Mouse (Mus musculus) urinary bladder, postnatal 14 days (tissue): ENCODE data around the gene Tgfbr1.
"Not testable (repeated sequence)": the region's sequence is repeated elsewhere in the genome, so short reads cannot be mapped to it uniquely, and the experiment has no call there.

ENCODE experiments used
- DNase-seq: peaks from one replicate; pipeline ENCODE4 v3.0.0; 2021; ENCODE audit warnings: low spot score

The Tgfbr1 gene

DNA sequence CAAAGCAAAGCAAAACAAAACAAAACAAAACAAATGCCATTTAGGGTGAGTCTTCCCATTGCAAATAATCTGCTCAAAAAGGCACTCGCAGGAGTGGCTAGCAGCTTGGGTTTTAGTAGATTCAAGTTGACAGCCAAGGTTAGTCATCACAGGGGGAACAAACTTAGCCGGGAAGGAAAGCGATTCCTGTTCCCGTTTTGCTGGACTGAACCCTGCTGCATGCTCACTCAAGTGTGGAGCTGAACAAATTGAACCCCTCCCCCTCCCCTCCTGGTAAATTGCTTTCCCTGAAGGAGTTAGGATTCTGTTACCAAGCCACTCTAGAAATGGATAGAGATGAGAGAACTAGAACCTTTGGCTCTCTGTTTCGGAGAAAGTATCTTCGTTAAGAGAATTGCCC is 3.3 kb upstream of the Tgfbr1 start:
- DNase-seq = peak; percentile 21

DNA sequence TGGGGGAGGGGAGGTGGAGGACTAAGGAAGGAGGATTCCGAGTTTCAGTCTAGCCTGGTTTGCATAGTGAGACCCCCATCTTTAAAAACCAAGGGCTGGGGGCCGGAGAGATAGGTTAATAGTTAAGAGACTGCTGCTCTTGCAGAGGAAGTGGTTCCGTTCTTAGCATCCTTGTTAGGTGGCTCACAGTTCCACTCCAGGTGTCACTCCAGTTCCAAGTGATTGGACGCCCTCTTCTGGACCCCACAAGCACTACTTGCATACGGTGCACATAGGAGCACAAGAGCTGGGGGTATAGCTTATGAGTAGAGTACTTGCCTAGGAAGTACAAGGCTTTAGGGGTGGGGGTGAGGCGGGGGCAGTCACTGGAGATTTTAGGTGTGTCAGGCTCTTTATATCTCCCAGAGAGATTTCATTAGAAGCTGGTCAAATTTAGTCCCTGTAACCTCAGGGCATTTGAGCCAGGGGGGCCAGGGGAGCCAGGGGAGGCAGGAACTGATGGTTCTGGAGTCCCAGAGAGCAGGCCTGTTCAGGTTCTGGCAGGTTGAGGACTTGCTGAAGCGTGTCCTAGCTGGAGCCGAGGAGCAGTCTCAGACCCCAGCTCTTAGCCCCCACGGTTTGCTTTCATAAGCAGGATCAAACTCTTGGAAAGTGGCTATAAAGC is 1.5 kb upstream of the Tgfbr1 start:
- peak; percentile 63 for DNase-seq

DNA sequence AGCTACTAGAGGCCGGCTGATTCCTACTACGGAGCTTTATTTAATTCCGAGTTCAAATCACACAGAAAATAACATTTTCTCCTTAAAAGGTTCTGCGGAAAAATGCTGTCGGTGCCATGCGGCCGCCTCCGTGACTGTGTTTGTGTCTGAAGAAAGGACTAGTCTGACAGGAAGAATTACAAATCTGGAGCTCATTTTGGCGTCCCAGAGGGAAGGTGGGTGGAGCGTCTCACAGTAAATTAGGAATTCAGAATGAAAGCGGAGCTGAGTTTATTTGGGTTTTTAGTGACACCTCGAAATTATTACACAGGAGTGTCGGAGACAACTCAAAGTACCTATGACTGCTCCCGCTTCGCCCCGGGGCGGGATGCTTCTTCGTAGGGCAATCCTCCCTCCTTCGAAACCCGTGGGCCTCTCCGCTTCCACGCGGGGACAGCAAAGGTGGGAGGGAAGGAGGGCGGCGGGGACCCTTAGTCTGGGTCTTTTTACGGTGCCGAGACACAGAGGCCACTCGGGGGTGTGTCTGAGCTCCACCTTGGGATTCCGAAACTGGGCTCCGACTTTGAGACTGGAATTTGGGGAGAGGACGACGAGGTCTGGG is 861 bp upstream of the Tgfbr1 start:
- peak; percentile 67 for DNase-seq

DNA sequence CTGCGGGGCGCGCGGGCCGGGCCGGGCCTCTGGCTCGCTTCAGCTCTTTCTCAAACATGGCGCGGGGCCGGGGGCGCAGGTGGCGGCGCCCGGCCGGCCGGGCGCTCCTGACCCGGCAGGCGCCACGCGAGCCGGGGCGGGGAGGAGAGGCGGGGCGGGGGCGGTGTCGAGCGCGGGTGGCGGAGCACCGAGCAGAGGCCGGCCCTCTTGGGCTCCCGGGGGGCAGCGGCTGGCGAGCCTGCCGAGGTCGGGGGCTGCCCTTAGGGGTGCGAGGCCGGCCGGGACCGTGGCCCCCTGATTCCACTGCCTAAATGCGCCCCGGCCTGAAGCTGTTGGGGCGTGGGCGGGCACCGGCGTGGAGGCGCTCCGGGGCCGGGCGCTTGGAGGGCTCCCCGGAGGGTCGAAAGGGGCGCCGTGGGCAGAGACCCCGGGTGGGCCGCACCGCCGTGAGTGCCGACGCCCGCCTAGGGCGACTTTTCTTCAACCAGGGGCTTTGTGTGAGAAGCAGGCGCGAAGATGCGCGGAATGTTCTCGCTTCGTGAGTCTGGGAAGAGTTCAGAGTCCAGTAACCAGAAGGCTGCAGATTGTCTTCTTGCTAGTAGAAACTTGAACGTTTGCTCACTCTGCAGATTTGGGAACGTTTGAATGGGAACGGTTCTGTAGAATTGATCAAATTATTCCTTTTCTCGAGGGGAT is 542 bp downstream of the Tgfbr1 start:
- DNase-seq = peak; percentile 70

DNA sequence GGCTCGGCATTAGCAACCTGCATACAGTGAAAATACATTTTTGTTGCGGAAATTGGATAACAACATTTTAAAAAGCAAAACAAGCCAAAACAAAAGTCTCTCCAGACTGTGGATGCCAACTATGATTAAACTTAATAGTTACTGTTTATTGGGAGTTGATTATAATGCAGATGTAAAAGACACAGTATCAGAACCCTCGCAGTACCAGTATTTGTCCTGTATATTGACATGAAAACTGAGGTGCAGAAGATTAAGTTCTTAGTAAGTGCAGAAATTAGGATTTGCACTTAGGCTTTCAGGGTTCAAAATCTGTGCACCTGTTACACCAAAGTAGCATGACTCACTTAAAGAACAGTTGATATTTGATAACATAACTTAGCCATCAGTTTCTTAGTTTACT is 1.3 kb downstream of the Tgfbr1 start:
- DNase-seq = no peak

DNA sequence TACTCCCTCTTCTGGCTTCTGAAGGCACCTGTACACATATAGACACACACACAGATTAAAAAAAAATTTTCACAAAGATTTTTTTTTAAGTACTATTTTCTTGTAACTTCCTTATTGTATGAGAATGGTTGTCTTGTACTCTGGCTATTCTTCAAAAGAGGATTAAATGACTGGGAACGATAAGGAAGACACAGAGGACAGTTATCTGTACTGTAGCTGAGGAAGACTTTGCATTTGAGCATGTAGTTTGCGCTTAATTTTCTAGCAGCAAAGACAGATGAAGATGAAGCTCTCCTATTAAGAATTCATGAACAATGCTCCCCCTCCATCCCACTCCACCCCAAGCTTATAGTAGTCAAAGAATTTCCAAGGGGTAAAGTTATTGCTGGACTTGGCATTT is 9.6 kb downstream of the Tgfbr1 start:
- DNase-seq = no peak

DNA sequence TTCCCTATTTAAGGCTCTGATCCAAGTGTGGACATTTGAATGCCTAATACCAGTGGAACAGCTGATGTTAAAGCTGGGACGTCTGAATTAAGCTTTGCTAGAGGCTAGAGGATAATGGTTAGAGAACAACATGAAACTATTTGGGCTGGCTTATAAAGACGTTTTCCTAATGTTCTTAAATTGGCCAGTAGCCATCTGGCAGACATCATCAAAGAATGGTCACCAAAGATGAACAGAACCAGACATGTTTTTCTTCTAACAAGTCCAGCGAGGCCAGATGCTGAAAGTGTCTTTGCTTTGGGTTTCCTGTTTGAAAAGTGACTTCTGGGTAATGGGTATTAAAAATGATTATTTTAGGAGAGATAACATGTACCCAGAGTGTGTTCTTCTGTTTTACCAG is 10.1 kb downstream of the Tgfbr1 start:
- DNase-seq = no peak

DNA sequence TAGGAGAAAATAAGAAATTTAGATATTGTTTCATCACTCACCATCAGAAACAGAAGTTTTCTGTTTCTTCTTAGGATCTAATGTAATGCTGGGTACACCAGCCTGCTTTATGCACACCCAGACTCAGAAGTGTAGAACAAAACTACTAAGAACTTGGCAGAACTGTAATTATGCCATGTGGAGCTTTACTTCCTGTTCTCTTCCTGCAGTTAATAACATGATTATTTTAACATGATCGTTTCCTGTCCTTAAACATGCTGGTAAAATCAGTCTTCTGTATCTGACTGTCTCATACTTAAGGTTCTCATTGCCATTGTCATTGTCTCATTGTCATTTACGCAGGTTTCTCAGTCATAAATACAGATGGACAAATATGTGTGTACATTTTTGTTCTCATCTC is 15.7 kb downstream of the Tgfbr1 start:
- DNase-seq = no peak

DNA sequence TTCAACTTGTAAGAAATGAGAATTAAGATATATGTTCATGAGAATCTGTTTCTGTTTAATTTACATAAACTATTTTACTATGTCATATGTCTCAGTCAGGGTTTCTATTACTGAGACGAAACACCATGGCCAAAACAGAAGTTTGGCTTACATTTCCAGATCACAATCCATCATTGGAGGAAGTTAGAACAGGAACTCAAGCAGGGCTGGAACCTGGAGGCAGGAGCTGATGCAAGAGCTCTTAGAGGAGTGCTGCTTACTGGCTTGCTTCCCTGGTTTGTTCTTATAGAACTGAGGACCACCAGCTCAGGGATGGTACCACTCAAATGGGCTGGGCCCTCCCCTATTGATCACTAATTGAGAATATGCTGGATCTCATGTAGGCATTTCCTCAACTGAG is 25.7 kb downstream of the Tgfbr1 start:
- no peak for DNase-seq

DNA sequence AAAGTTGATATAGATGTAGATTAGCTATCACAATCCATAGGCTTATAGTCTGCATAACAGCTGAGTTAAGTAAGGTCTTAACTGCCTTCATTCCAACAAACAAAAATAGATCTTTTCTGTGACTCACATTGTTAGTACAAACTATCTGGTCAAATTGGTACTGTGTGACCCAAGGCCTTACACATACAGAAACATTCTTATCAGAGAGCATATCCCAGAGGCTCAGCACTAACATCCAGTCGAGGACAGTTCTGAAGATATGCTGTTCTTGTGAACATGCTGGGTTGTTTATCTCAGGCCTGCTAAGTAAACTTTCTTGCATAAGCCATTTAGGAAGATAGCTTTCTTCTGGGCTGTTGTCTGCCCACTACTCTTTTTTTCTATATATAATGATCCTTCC is 29.4 kb downstream of the Tgfbr1 start:
- no peak for DNase-seq

DNA sequence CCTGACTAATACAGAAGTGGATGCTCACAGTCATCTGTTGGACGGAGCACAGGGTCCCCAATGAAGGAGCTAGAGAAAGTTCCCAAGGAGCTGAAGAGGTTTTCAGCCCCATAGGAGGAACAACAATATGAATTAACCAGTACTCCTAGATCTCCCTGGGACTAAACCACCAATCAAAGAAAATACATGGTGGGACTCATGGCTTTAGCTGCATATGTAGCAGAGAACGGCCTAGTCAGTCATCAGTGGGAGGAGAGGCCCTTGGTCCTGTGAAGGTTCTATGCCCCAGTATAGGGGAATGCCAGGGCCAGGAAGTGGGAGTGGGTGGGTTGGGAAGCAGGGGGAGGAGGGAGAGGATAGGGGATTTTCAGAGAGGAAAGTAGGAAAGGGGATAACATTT is 38.9 kb downstream of the Tgfbr1 start:
- DNase-seq = not testable (repeated sequence)

DNA sequence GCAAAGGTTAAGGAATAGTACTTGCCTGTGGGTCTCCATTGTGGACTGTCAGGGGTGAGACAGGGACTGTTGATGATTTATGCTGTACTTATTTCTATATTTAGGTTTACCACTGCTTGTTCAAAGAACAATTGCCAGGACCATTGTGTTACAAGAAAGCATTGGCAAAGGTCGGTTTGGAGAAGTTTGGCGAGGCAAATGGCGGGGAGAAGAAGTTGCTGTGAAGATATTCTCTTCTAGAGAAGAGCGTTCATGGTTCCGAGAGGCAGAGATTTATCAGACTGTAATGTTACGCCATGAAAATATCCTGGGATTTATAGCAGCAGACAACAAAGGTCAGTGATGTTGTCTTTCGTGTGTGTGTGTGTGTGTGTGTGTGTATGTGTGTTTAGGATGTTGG is 43.2 kb downstream of the Tgfbr1 start:
- DNase-seq = no peak

DNA sequence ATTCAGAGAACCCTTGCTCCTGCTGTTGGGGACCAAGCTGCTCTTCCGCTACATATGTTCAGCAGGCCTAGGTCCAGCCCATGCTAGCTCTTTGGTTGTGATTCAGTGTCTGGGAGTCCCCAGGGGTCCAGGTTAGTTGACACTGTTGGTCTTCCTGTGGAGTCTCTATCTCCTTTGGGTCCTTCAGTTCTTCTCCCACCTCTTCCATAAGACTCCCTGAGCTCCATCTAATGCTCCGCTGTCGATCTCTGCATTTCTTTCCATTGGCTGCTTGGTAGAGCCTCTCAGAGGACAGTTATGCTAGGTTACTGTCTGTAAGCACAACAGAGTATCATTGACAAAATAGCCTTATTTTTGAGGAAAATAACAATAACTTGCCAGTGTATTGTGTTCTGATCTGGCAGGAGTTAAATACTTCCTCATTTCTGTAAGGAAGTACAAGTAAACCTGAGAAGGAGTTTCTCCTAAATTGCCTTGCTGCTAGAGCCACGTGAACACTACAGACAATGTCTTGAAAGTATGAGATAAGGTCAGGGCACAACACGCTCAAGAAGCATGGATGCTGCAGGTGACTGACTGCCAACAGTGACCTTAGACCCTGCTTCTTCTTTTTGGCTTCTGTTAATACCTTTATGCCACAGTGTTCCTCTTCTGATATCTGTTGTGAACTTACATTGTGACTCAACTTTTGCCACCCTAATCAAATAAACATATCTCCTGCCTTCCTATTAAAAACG is 45.1 kb downstream of the Tgfbr1 start:
- no peak for DNase-seq

DNA sequence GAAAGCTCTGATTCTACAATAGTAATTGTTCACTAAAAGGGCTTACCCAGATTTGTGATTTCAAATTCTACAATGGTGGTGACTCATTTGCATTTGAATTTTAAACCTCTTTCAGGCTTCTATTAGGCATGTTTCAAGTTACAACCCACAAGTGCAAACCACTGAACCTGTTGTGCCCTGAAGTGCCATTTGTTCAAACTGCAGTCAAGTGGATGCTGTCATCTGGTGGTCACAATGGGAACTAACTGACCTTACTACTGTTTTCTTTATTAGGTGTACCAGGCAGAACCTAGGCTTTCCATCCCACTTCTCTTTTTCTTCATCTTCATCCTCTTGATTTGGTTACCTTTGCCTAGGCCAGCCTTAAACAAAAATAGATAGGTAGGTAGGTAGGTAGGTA is 46.8 kb downstream of the Tgfbr1 start:
- no peak for DNase-seq

DNA sequence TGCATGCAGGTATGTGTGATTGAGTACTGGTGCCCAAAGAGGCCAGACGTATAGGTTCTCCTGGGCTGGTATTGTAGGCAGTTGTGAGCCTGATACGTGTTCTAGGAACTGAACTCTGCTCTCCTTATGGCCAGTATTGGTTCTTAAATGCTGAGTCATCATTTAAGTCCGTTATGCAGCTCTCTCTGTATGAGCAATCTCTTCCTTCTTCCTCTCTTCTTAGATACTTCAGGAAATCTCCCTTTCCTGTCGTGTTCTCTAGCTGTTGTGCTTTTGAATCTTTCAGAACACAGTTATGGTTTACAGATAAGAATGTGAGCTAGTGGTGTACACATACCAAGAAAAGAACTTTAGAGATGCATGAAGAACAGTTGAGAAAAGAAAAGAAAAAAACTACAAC is 47.3 kb downstream of the Tgfbr1 start:
- no peak for DNase-seq

DNA sequence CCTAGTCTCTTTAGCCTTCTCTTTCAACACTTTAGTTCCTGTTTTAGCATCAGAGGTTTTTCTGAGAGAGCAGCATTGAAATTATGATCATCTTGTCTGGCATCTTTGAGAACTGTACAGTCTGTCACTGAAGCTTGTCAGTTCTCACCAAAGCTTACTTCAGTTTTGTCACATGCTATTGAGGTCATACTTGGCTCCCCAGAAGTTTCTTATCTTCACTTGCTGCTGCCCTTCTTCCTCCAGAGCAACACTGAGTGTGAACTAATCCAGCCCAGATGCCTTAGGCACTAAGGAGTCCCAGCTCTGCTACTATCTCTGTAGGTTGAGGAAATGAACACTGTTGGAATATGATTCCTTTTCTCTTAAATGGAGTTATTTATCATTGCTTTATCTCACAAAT is 49.2 kb downstream of the Tgfbr1 start:
- no peak for DNase-seq

DNA sequence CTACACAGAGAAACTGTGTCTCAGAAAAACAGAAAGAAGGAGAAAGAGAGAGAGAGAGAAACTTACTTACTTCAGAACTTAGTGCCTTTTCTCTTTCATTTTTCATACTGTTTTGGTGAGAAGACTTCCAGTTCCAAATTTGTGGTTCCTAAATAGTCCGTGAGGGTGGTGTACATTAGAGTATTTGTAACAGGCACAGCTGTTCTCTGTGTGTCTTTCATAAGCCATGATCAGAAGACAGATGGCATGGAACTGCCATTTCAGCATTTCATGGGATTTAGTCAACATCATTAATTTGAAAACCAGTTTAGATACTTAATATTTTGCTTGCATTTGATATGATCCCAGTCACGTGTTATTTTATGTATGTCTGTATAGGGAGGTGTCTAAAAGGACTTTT is 51.5 kb downstream of the Tgfbr1 start:
- DNase-seq = no peak

DNA sequence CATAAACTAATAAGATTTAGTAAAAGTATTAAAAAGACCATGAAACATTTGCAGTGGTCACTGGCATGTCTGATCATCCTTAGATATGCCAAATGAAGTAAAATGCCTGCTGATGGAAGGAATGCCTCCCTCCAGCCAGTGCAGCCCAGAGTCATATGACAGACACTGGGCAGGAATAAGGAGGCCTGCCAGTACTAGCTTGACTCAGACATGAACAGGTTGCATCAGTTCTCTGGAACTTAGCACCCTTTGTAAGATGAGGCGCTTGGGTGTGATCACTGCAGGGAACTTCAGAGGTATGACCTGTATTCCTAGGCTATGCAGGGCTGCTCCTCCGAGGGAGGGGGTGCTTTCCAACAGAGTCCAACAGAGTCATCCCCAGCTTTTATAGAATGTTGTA is 54.1 kb downstream of the Tgfbr1 start:
- DNase-seq = no peak

DNA sequence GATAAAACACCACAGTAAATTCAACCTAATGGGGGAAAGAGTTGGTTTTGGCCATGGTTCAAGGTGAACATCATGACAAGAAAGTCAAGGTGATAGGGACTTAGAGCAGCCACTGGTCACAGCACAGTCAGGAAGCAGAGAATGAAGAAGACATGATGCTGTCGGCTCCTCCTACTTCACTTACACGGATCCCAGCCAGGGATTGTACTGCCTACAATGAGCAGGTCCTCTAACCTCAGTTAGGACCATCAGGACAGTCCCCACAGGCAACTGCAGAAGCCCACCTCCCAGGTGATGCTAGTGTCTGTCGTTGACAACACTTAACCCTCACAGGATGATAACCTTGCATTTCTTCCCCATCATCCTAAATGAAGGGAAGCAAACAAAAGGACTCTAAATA is 64.8 kb downstream of the Tgfbr1 start:
- DNase-seq = no peak

DNA sequence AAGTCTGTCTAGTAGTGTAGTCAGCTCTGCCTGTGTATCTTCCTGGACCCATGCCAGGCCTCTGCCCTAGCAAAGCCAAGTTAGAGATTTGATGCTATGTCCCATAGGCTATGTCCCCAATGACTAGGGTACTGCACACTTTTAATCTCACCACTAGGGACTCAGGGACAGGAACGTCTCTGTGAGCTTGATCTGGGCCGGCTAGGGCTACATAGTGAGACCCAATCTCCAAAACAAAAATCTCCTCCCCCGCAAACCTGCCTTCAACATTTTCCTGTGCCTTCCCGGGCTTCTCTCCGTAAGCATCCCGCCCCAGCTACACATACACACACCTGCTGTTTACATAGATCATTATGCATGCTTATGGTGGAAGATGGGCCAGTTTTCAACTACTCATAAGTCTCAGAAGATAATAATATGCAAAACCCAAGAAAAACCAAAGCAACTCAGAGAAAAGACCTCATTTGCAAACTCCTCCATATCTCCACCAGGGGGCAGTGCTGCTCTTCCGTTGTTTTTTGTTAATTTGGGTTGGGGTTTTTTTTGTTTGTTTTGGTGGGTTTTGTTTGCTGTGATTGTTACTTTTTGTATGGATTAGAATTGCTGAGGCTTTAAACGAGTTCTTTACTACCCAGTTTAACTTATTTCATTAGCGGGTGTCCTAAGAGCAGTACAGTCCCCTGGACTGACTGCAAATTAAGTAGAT is 66.4 kb downstream of the Tgfbr1 start:
- DNase-seq = no peak

DNA sequence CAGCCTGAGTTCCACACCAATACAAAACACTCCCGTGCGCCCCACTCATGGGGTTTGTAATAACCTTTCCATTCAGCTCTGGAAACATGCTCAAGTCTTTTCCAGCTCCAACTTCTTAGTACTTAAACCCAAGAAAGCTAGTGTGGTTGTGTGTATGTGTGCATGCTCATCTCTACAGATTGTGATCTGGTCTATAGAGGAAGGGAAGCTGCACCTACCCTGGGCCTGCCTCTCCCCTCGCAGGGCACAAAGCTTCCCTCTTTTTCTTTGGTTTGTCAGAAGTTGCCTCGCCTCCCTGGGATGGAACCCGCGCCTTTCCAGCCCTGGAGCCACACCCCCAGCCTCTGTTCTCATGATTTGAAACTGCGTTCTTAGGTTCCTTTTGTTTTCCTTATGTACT is 67.2 kb downstream of the Tgfbr1 start:
- no peak for DNase-seq

DNA sequence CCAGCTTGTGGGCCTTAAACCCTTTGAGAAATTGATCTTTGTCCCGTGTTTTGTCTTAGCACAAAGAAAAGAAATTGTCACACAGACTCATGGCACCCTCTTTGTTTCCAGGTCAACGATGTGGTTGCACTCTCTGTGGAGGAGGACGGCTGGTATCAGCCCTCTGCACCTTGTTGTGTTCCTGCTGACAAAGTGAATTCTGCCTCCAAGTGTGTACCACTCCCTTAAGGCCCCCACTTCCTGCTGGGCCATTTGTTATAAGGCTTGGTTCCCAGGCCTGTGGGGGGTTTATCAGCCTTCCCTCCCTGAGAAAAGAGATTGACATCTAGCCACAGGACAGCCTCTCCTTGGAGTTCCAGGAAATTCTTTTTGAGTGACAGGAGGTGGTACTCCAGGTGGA is 69.2 kb downstream of the Tgfbr1 start:
- DNase-seq = no peak
